Mouse (Mus musculus) CH12.LX (cell line): ENCODE data around the gene Actn4.

ENCODE experiments used
- CTCF ChIP-seq, 2 experiments: IDR thresholded peaks in 1 of 2; conservative IDR thresholded peaks in 1 of 2; 2 replicates each; pipeline ENCODE4 v1.5.1; 2011 to 2012; ENCODE audit warnings: low read depth in 2 of 2, low read length in 2 of 2, improper control_type of control experiment in 1 of 2, inconsistent platforms in 1 of 2, mild to moderate bottlenecking in 1 of 2, moderate library complexity in 1 of 2
- POLR2A ChIP-seq: IDR thresholded peaks from 2 replicates; pipeline ENCODE4 v1.6.1; 2011; ENCODE audit warnings: low read depth, mild to moderate bottlenecking, improper control_type of control experiment, low read length
- RCOR1 ChIP-seq: conservative IDR thresholded peaks from 2 replicates; pipeline ENCODE4 v1.6.1; 2012; ENCODE audit warnings: low read depth, mild to moderate bottlenecking, inconsistent platforms, low read length, improper control_type of control experiment
- TCF12 ChIP-seq: IDR thresholded peaks from 2 replicates; pipeline ENCODE4 v1.6.1; 2014; ENCODE audit warnings: low read depth, mild to moderate bottlenecking, inconsistent platforms, low read length, improper control_type of control experiment

DNA sequence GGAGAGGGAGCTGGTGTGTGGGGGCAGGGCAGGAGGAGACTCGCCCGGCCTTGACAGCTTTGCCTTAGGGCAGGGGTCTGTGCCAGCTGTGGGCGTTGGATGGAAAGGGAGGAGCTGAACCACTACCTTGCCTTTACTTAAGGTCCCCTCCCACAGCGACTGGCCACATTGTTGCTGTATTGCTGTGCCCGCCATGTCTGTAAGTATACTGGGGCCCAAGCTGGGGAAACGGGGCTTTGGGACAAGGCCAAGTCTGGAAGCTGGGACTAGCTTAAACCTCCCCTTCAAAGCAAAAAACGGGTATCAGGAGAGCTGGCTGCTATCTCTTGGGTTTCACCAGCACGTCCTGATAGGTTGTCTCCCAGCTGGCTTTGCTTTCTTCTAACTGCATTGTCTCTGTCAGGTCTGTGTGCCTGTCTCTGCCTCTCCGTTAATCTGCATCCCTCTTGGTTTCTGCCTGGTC, 97.8 kb downstream of the Actn4 start:
- TF ChIP-seq POLR2A: no peak
- TF ChIP-seq CTCF (conservative IDR thresholded peaks at IDR 0.05 in 1 of 2, IDR thresholded peaks at IDR 0.05 in 1 of 2; ENCODE audit: low read depth in 2 of 2, low read length in 2 of 2): no peak
- TF ChIP-seq TCF12: no peak
- no peak for TF ChIP-seq RCOR1
